ENCODE assay signal across 8 mouse cellular contexts in genomic region chr4:149048625-149049228, GRCm38 (mm10). TPM values are rescaled to one million over a fixed set of nuclear protein-coding genes. Genes with fewer than 3 reads are reported as not detected.
DNase-seq lines count a peak whose midpoint lies in the region; ATAC-seq and TF ChIP-seq lines count a peak whose summit lies in the region.

No protein-coding gene starts in this region.

- no peaks in the 10 kb centered on the region for H3K36me3 ChIP-seq in heart, postnatal 0 days (replicated peaks; ENCODE audit: control insufficient read depth, insufficient read depth, low read length)
- H3K36me3 ChIP-seq in limb, embryonic 11.5 days (ENCODE audit: control insufficient read depth, insufficient read depth, low read length), result no peaks in the 10 kb centered on the region

- peak; percentile 51 for ATAC-seq in heart, postnatal 0 days (ENCODE audit: insufficient read depth, low read depth)
- 0 out of 2 replicates have a peak, but pooled peaks have one; percentile 54 for ATAC-seq in limb, embryonic 11.5 days (ENCODE audit: insufficient number of reproducible peaks, low FRiP score, low TSS enrichment, low read depth)

- DNase-seq in A20 (ENCODE audit: low read depth, low spot score), result peak; percentile 87
- no peak for DNase-seq in heart, postnatal 0 days (ENCODE audit: low spot score)
- peak; percentile 67 for DNase-seq in limb, embryonic 11.5 days (ENCODE audit: low spot score)
- DNase-seq in neural tube, embryonic 10.5 days (ENCODE audit: extremely low spot score, low spot score), result peak; percentile 27
- no peak for DNase-seq in layer of hippocampus, adult 8-10 months (ENCODE audit: low spot score in 2 of 2)
- DNase-seq in cerebellum, adult 11 months, result no peak
- DNase-seq in cerebellum, adult 9-10 months, result no peak

- no peaks in the 10 kb centered on the region for H3K9me3 ChIP-seq in heart, postnatal 0 days (replicated peaks; ENCODE audit: control insufficient read depth, low read length)
- no peaks in the 10 kb centered on the region for H3K9me3 ChIP-seq in limb, embryonic 11.5 days (ENCODE audit: control insufficient read depth, low read length)

- no peak for TF ChIP-seq EP300 in heart, postnatal 0 days (IDR thresholded peaks at IDR 0.05; ENCODE audit: low read depth)

- TF ChIP-seq CTCF in heart, postnatal 0 days (IDR thresholded peaks at IDR 0.05; ENCODE audit: low read depth), result no peak

- H3K4me1 ChIP-seq in brown adipose tissue, adult 24 weeks (ENCODE audit: control insufficient read depth, insufficient read depth, insufficient read length, low read length), result peaks cover 16% of the 10 kb centered on the region
- H3K4me1 ChIP-seq in heart, postnatal 0 days (ENCODE audit: control insufficient read depth, insufficient read depth), result peaks cover 38% of the 10 kb centered on the region
- H3K4me1 ChIP-seq in limb, embryonic 11.5 days (ENCODE audit: control insufficient read depth, insufficient read depth, low read length), result peaks cover 37% of the 10 kb centered on the region

- 27% methylated on average over 10 of the region's 10 CpGs for WGBS in heart, postnatal 0 days
- WGBS in limb, embryonic 11.5 days, result 8% methylated on average over 10 of the region's 10 CpGs

- H3K4me2 ChIP-seq in heart, postnatal 0 days (ENCODE audit: low read depth, low read length), result peak overlapping the region; percentile 42
- H3K4me2 ChIP-seq in limb, embryonic 11.5 days (ENCODE audit: low read depth, severe bottlenecking), result peak overlapping the region; percentile 5; the same call in 1 of the 2 replicates

- no peak overlapping the region for H3K9ac ChIP-seq in heart, postnatal 0 days (replicated peaks; ENCODE audit: low read depth, low read length)
- no peak overlapping the region for H3K9ac ChIP-seq in limb, embryonic 11.5 days (ENCODE audit: low read length)

- no peaks in the 10 kb centered on the region for H3K27me3 ChIP-seq in heart, postnatal 0 days (ENCODE audit: control insufficient read depth, insufficient read depth, low read length)
- H3K27me3 ChIP-seq in limb, embryonic 11.5 days (ENCODE audit: control insufficient read depth, insufficient read depth, low read length), result no peaks in the 10 kb centered on the region

- H3K27ac ChIP-seq in brown adipose tissue, adult 24 weeks (replicated peaks; ENCODE audit: low read depth, low read length), result peak overlapping the region; percentile 67
- H3K27ac ChIP-seq in heart, postnatal 0 days (ENCODE audit: low read depth), result peak overlapping the region; percentile 63
- H3K27ac ChIP-seq in limb, embryonic 11.5 days (replicated peaks; ENCODE audit: low read depth, low read length), result no peak overlapping the region; the same call in 1 of the 2 replicates

- H3K4me3 ChIP-seq in brown adipose tissue, adult 24 weeks (ENCODE audit: insufficient read depth, low read depth, low read length), result no peak overlapping the region
- H3K4me3 ChIP-seq in heart, postnatal 0 days (ENCODE audit: low read depth, low read length), result 0 out of 2 replicates have a peak overlapping the region, but pooled peaks have one; percentile 1
- H3K4me3 ChIP-seq in limb, embryonic 11.5 days (ENCODE audit: low read depth, low read length), result no peak overlapping the region

RNA-seq across cellular contexts. Expression of gene Pex14, which starts 50.9 kb away (rescaled TPM):
- 48.8 and 50.3 TPM in 2 replicates for polyA plus RNA-seq in brown adipose tissue, adult 24 weeks (2012; ENCODE audit: insufficient read depth, insufficient read length, missing spikeins)
- 43.9 and 49.2 TPM in 2 replicates for total RNA-seq in heart, postnatal 0 days (2014; rRNA removed; ENCODE audit: low replicate concordance)
- 35.4 and 38.1 TPM in 2 replicates for polyA plus RNA-seq in heart, postnatal 0 days (2015; fragmentation: Nextera tagmentation; extraction: Ambion mirVana)
- 41.1 and 41.6 TPM in 2 replicates for polyA plus RNA-seq in limb, embryonic 11.5 days (2014; fragmentation: Nextera tagmentation; extraction: Ambion mirVana)
- total RNA-seq in layer of hippocampus, adult 8-10 months (2022), result 10 to 100 TPM; 44.2 to 48.7 (median 46.2) TPM

RNA-seq across cellular contexts. Expression of gene Dffa, which starts 55.2 kb away (rescaled TPM):
- 7.8 and 11.3 TPM in 2 replicates for polyA plus RNA-seq in brown adipose tissue, adult 24 weeks (2012; ENCODE audit: insufficient read depth, insufficient read length, missing spikeins)
- 13.3 and 20.8 TPM in 2 replicates for total RNA-seq in heart, postnatal 0 days (2014; rRNA removed; ENCODE audit: low replicate concordance)
- 22.9 and 26.2 TPM in 2 replicates for polyA plus RNA-seq in heart, postnatal 0 days (2015; fragmentation: Nextera tagmentation; extraction: Ambion mirVana)
- polyA plus RNA-seq in limb, embryonic 11.5 days (2014; fragmentation: Nextera tagmentation; extraction: Ambion mirVana), result 25.7 and 28.6 TPM in 2 replicates
- 10 to 100 TPM; 52.4 to 57.7 (median 54.2) TPM for total RNA-seq in layer of hippocampus, adult 8-10 months (2022)

Comparison
In these comparisons a context has a peak if more than half of its experiments do, and no peak if none do; other contexts are left out.
1. DNase-seq: peak in A20 (single experiment), limb, embryonic 11.5 days (single experiment) and neural tube, embryonic 10.5 days (single experiment); none in heart, postnatal 0 days (single experiment), layer of hippocampus, adult 8-10 months (0 of 2), cerebellum, adult 11 months (single experiment) and cerebellum, adult 9-10 months (single experiment).